In genomic region chr2:26352291-26352910, GRCm38 (mm10) we compare ENCODE assay signal across 1 mouse cellular context.
TF ChIP-seq lines count a peak whose summit lies in the region.

No protein-coding gene starts in this region.

TF ChIP-seq in C2C12, 6 proteins besides CTCF, POLR2A, EP300 and RAD21 (continued from another document):
- no peak for TF ChIP-seq FOSL1 (IDR thresholded peaks at IDR 0.05; ENCODE audit: insufficient read depth, low read length, poor library complexity, severe bottlenecking)
